Mouse (Mus musculus) ovary, adult 18-20 months (tissue): ENCODE results near the gene Abcd3.

Source experiments
- DNase-seq: peaks from one replicate; pipeline ENCODE4 v3.0.0; 2022; ENCODE audit warnings: low spot score, mixed read lengths

The Abcd3 gene

GRCm38 (mm10) chr3:121814877-121815548, at the start of gene Abcd3:
Gene Abcd3 (minus strand): TSS chr3:121815302.
- peak; percentile 83 for DNase-seq

DNA sequence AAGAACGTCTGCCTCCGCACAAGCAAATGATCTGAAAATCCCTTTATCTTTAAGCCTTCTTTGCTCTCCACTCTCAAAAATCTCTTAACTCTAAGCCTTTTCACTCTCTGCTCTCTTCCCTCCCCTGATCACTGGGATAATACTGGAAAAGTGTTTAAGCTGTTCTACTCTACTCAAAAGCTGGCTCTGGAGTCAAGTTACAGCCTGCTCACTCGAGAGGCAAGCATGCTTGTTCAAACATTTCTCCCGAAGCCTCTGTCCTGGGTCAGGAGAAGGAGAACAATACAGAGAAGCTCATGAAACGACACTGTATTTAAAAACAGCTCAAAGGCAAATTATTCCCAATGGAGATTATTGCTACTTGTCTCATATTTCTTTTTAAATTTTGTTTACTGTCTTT, 44.0 kb upstream of the Abcd3 start:
- DNase-seq, result no peak

GRCm38 (mm10) chr3:121856131-121856530, 41.0 kb upstream of the Abcd3 start:
- DNase-seq, result no peak

GRCm38 (mm10) chr3:121853781-121854520, 38.8 kb upstream of the Abcd3 start:
- DNase-seq, result no peak

DNA sequence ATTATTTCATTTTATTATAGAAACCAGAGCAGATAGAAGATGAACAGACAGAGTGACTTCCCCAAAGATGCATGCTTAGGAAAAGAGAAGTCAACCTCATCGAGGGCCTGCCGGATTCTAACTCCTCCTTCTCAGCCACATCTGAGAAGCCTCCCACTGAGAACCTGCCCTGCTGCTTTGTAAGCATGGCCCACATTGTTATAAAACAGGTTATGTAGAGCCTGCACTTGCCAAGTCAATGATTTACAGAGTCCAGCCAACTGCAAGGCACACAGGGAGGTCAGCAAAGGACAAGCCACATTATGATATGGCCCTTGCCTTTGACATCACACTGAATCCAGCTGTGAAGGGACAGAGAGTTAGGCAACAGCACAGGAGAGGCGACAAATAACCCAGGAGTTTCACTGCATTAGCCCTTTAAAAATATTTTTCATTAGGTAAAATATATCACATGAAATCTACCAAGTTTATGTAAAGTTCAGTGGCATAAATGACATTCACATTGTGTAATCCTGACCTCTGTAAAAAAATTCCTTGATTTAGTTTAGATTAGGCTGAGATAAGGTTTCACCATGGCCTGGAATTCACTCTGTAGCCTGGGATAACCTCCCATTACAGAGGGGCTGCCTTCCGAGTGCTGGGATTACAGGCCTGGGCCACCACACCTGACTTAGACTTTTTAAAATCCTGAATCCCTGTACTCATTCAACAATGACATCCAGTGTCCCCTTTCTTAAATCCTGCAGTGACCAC, 37.1 kb upstream of the Abcd3 start:
- no peak for DNase-seq

GRCm38 (mm10) chr3:121851006-121851405, 35.9 kb upstream of the Abcd3 start:
- no peak for DNase-seq

DNA sequence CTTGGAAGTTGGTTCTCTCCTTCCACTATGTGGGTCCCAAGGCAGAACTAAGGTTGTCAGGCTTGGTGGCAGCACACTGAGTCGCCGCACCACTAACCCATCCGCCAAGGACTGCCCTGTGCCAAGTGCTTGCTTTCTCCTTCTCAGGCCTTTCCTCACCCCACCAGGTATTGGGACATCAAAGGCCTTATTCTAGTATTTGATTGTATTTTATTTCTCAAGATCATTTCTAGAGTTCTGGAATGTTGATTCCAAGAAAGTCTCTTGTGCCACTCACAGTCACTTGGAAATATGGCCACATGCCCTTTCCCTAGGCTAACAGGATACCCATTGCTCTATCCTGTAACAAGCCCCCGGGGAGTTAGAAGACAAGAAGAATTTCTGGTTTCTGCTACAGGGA, 35.3 kb upstream of the Abcd3 start:
- DNase-seq, result no peak

GRCm38 (mm10) chr3:121847296-121847695, 32.2 kb upstream of the Abcd3 start:
- no peak for DNase-seq

- DNase-seq, result no peak
These were observed 29.6 kb upstream of the Abcd3 start for GRCm38 (mm10) chr3:121844658-121845057.

DNA sequence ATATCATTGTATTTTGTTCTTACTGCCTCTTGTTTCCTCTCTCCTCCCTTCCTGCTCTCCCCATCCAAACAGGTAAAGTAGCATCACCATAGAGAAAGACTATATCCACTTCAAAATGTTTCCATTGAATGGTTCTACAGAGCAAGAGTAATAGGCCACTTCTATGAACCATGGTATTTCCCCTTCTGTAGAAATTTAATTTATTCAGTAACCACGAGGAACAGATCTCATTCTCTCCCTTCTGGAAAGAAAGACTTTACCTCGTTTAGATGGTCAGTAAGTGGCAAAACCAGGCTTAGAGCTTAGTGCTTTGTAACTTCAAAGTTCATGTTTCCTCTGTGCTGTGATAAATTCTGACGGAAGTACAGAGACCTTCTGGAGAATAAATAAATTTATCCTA, 28.9 kb upstream of the Abcd3 start:
- no peak for DNase-seq

- DNase-seq, result no peak
These were observed 28.2 kb upstream of the Abcd3 start for GRCm38 (mm10) chr3:121843254-121843653.

GRCm38 (mm10) chr3:121842306-121842860, 27.3 kb upstream of the Abcd3 start:
- no peak for DNase-seq

- no peak for DNase-seq
These were observed 26.4 kb upstream of the Abcd3 start for GRCm38 (mm10) chr3:121841412-121842014.

- no peak for DNase-seq
These were observed 25.2 kb upstream of the Abcd3 start for GRCm38 (mm10) chr3:121840351-121840750.

- DNase-seq, result no peak
These were observed 19.6 kb upstream of the Abcd3 start for GRCm38 (mm10) chr3:121834732-121835131.

DNA sequence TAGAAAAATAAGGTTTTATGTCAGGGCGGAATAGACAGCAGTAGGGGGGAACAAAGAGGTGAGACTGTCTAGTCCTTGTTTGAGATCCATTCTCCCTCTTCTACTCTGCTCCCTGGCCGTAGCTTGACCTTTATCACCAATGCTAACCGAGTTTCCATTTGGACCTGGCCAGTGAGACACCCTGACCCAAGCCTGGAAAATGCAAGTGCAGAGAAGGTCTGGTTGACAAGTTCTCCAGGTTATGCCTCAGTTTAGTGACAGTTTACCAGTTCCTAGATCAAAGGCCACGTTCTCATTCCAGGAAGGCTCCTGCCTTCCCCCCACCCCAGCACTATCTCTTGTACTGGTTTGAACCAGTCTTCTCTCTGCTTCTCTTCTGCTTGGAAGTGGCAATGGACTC, 19.1 kb upstream of the Abcd3 start:
- no peak for DNase-seq

GRCm38 (mm10) chr3:121825092-121825491, 10.0 kb upstream of the Abcd3 start:
- DNase-seq, result no peak

GRCm38 (mm10) chr3:121824319-121824718, 9.2 kb upstream of the Abcd3 start:
- DNase-seq, result no peak

- no peak for DNase-seq
These were observed 7.5 kb upstream of the Abcd3 start for GRCm38 (mm10) chr3:121822643-121823042.

DNA sequence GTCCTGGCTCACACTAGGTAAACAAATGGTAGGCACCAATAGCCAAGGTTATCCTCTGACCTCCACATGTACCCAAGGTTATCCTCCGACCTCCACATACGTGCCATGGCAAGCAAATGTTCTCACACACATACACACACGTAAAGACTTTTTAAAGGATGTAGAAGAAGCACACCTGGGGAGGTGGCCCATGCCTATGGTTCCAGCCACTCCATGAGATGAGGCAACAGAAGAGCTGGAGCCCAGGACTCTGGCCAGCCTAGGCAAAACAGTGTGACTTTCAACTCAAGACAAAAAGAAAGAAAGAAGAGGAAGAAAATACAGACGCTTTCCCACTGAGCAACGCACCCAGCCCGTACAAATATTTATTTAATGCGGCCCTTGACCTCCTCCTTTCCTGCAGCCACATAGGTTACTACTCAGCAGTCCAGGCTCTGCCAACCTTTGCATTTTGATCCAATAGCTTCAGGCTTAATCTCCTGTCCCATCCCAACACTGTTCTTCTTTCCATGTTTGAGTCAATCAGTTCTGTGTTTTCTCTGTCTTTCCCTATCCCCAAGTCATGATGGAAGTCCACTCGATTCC, 6.5 kb upstream of the Abcd3 start:
- no peak for DNase-seq

DNA sequence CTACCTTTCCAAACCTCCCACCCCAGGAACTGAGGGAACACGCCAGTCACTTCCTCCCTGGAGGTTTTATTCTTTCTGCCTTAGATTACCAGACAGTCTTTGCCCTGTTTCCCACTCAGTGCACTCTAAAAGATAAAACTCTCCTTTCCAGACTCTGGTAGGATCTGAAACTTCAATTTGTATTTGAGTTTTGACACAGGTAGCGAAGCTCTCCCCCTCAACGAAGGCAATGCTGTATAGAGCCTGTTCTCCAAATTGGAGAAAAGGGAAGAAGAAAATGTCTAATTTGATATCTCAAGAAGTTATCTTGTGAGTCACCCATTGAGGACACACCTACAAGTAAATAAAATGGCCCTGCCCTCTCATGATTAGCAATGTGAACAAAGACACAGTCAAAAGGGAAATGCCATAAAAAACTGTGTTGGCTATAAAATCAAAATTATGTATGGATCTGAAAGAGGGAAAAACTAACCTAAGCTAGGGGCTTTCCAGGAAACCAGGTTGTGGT, 4.6 kb upstream of the Abcd3 start:
- no peak for DNase-seq
